Mouse (Mus musculus) ES-E14 (cell line): ENCODE data around the gene Fam19a5. TPM values are rescaled to one million over a fixed set of nuclear protein-coding genes. Genes with fewer than 3 reads are reported as not detected.

ENCODE experiments used
- DNase-seq: peaks from one replicate; pipeline ENCODE4 v3.0.0-alpha.2; 2013; ENCODE audit warnings: low read depth, low spot score
- H3K27ac ChIP-seq: 2 replicates; pipeline ENCODE4 v1.5.1; 2012; ENCODE audit warnings: low read depth, mild to moderate bottlenecking, low read length, moderate library complexity, mixed read lengths; ENCODE audit not compliant: poor library complexity, insufficient read depth, severe bottlenecking
- H3K36me3 ChIP-seq: 2 replicates; pipeline ENCODE4 v1.6.1; 2012; ENCODE audit warnings: mild to moderate bottlenecking, low read length, moderate library complexity, mixed read lengths; ENCODE audit not compliant: control insufficient read depth, poor library complexity, insufficient read depth, severe bottlenecking
- H3K4me1 ChIP-seq, 2 experiments: fragments of 150-350 bp in 1 of 2; sonication (generic) in 1 of 2; 2 replicates each; pipeline ENCODE4 v1.6.1; 2012; ENCODE audit warnings: low read length in 2 of 2, mild to moderate bottlenecking in 1 of 2, mixed read lengths in 1 of 2; ENCODE audit not compliant: control insufficient read depth in 2 of 2, insufficient read depth in 2 of 2, poor library complexity in 1 of 2
- H3K4me3 ChIP-seq, 2 experiments: fragments of 150-350 bp in 1 of 2; sonication (generic) in 1 of 2; 2 replicates each; pipeline ENCODE4 v1.5.1; 2012; ENCODE audit warnings: low read length in 2 of 2, low read depth in 1 of 2, mild to moderate bottlenecking in 1 of 2, mixed read lengths in 1 of 2; ENCODE audit not compliant: insufficient read depth in 1 of 2, poor library complexity in 1 of 2, severe bottlenecking in 1 of 2
- H3K9ac ChIP-seq: 2 replicates; pipeline ENCODE4 v1.6.1; 2012; ENCODE audit warnings: low read depth, mild to moderate bottlenecking, low read length, mixed read lengths; ENCODE audit not compliant: poor library complexity, insufficient read depth, severe bottlenecking
- H3K9me3 ChIP-seq: fragments of 150-350 bp; sonication (generic); 2 replicates; pipeline ENCODE4 v1.6.1; 2012; ENCODE audit warnings: low read depth, mild to moderate bottlenecking, low read length; ENCODE audit not compliant: control insufficient read depth, insufficient read depth
- CHD2 ChIP-seq: IDR thresholded peaks from 2 replicates; pipeline ENCODE4 v1.6.1; 2014; ENCODE audit warnings: mild to moderate bottlenecking, low read depth, low read length, inconsistent platforms
- HCFC1 ChIP-seq: IDR thresholded peaks from 2 replicates; pipeline ENCODE4 v1.6.1; 2012; ENCODE audit warnings: low read length, inconsistent platforms, borderline replicate concordance; ENCODE audit not compliant: insufficient read depth
- MAFK ChIP-seq: IDR thresholded peaks from 2 replicates; pipeline ENCODE4 v1.6.1; 2014; ENCODE audit warnings: mild to moderate bottlenecking, low read depth, low read length, inconsistent platforms; ENCODE audit not compliant: insufficient read depth
- ZC3H11A ChIP-seq: IDR thresholded peaks from 2 replicates; pipeline ENCODE4 v1.6.1; 2012; ENCODE audit warnings: low read depth, mild to moderate bottlenecking, inconsistent platforms, low read length, borderline replicate concordance
- ZNF384 ChIP-seq: IDR thresholded peaks from 2 replicates; pipeline ENCODE4 v1.6.1; 2012; ENCODE audit warnings: low read depth, low read length, inconsistent platforms
- in situ Hi-C, 2 experiments: fragments of 600-800 bp; cut with MboI; formaldehyde crosslinking; loops; one replicate each; pipeline ENCODE4 v1.15.1; 2025; ENCODE audit warnings: low sequenced_read_pairs in 2 of 2, inconsistent platforms in 1 of 2; ENCODE audit not compliant: unreplicated experiment in 2 of 2
- total RNA-seq: library from RNA; depleted of rRNA; stranded (reverse); fragments of 300-350 nt; gene quantifications from 2 replicates; pipeline ENCODE4 v1.2.3, GENCODE M21; 2012

Fam19a5 gene
- total RNA-seq, 1 experiment = 4.6 TPM

- peaks cover 0 to 4% of the 10 kb centered on the region in 2 experiments; a peak in 2 of 4 replicates for H3K4me1 ChIP-seq
- DNase-seq = no peak
- H3K4me3 ChIP-seq = no peak overlapping the region
- no peak overlapping the region for H3K9ac ChIP-seq
- no peaks in the 10 kb centered on the region for H3K36me3 ChIP-seq
- in situ Hi-C loops = no loop called here
- H3K9me3 ChIP-seq = no peaks in the 10 kb centered on the region
- TF ChIP-seq MAFK (no peak), CHD2 (no peak), HCFC1 (no peak), ZC3H11A (no peak), ZNF384 (no peak)
- H3K27ac ChIP-seq = no peak overlapping the region
Measured at GRCm38 (mm10) chr15:87783331-87783730, 239.2 kb downstream of the Fam19a5 start.

GRCm38 (mm10) chr15:87789671-87790070 lies 245.6 kb downstream of the Fam19a5 start:
- in situ Hi-C loops = no loop called here
- no peak for DNase-seq
- Histone ChIP-seq H3K9ac (no peak overlapping the region), H3K9me3 (no peaks in the 10 kb centered on the region), H3K4me3 (no peak overlapping the region), H3K36me3 (no peaks in the 10 kb centered on the region), H3K27ac (no peak overlapping the region), H3K4me1 (peaks cover 0 to 4% of the 10 kb centered on the region in 2 experiments; a peak in 2 of 4 replicates)
- TF ChIP-seq ZC3H11A (no peak), HCFC1 (no peak), ZNF384 (no peak), MAFK (no peak), CHD2 (no peak)

GRCm38 (mm10) chr15:87793661-87794060 lies 249.6 kb downstream of the Fam19a5 start:
- Histone ChIP-seq H3K9ac (no peak overlapping the region), H3K36me3 (no peaks in the 10 kb centered on the region), H3K9me3 (no peaks in the 10 kb centered on the region), H3K4me3 (no peak overlapping the region), H3K4me1 (no peaks in the 10 kb centered on the region), H3K27ac (no peak overlapping the region)
- TF ChIP-seq MAFK = no peak
- TF ChIP-seq ZC3H11A = no peak
- no peak for TF ChIP-seq CHD2
- no peak for TF ChIP-seq HCFC1
- TF ChIP-seq ZNF384 = no peak
- in situ Hi-C loops = no loop called here
- DNase-seq = no peak

GRCm38 (mm10) chr15:87796571-87796970 lies 252.5 kb downstream of the Fam19a5 start:
- no peak overlapping the region for H3K4me3 ChIP-seq
- no peaks in the 10 kb centered on the region for H3K9me3 ChIP-seq
- H3K36me3 ChIP-seq = no peaks in the 10 kb centered on the region
- TF ChIP-seq MAFK (no peak), ZC3H11A (no peak), HCFC1 (no peak), CHD2 (no peak), ZNF384 (no peak)
- in situ Hi-C loops = no loop called here
- no peak overlapping the region for H3K9ac ChIP-seq
- DNase-seq = no peak
- no peak overlapping the region for H3K27ac ChIP-seq
- H3K4me1 ChIP-seq = no peaks in the 10 kb centered on the region
